Mouse (Mus musculus): ENCODE results near the gene Lmo4.

Gene Lmo4

DNA sequence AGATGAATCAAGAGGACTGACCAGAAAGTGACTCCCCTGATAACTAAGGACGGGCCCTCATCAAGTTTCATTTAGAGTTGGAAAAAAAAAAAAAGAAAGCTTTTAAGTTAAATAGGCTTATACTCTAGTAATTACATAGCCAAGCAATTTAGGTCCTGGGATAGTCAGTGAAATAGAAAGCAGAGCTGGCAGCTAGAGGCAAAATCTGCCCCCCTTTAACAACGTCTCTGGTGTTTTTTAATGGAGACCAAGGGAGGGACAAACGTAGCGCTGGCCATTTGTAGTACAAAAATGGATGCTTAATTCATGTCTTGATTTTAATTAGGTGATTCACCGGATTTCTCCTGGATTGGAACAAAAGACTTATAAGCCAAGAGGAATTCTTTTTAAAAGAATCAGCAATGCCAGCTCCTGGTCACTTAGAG is 1.0 kb downstream of the Lmo4 start:
- DNase-seq (ENCODE audit: low spot score): no peak

DNA sequence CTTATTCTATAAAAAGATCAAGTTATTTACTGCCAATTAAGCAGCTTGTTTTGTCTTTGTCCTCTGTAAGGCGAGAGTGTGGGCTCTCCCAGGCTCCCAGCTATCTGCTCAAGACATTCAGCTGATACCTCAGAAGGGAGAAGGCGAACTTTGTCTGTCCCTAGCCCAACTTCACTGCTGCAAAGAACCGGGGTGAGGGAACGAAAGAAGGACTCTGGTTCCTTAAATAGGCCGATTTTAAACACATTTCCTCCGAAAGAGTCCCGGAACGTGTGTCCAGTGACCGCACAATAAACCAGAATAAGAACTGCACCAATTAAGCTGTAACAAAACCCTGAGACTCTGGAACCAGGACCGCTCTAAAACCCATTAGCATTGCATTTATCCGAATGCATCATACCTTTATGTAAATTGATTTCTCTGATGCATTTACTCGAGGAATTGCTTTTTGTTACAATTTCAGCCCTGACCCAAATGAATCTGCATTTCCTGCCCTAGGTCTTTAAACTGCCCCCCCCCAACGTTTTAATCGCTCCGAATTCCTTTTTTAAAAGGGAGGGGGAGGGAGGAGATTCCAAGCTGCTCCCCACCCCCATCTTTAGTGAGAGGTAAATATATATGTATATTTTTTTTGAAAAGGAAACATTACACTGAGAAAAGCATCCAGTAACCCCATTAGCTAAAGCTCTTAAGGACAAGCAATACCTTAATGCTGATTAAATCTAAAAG is 1.6 kb downstream of the Lmo4 start:
- no peak for DNase-seq (ENCODE audit: low spot score)

DNA sequence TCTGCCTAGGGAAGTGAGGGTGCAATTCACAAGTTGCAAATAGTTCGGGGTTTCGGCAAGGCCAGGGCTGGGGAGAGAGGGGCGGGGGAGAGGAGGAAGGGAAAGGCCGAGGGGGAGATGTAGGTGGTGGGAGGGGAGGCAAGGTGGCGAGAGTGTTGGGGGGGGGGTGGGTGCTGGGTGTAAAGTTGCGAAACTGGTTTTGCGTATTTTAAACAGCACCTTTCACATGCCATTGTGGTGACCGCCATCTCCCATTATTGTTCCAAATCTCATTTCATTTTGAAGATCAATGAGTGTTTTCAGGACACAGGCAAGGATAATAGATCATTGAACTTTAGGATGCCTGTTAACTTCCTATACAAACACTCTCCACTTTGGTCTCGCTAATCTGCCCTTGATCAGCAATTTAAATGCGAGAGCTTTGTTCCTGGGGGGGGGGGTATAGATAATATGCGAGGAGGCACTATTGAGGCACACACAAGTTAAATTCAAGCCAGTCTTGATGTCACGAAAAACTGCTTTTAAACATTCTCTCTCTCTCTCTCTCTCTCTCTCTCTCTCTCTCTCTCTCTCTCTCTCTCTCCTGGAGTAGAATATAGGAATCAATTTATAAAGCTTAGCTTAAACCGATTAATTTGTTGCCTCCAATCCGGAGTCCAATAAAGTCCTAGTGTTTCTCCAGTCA is 2.3 kb downstream of the Lmo4 start:
- DNase-seq (ENCODE audit: low spot score): no peak

DNA sequence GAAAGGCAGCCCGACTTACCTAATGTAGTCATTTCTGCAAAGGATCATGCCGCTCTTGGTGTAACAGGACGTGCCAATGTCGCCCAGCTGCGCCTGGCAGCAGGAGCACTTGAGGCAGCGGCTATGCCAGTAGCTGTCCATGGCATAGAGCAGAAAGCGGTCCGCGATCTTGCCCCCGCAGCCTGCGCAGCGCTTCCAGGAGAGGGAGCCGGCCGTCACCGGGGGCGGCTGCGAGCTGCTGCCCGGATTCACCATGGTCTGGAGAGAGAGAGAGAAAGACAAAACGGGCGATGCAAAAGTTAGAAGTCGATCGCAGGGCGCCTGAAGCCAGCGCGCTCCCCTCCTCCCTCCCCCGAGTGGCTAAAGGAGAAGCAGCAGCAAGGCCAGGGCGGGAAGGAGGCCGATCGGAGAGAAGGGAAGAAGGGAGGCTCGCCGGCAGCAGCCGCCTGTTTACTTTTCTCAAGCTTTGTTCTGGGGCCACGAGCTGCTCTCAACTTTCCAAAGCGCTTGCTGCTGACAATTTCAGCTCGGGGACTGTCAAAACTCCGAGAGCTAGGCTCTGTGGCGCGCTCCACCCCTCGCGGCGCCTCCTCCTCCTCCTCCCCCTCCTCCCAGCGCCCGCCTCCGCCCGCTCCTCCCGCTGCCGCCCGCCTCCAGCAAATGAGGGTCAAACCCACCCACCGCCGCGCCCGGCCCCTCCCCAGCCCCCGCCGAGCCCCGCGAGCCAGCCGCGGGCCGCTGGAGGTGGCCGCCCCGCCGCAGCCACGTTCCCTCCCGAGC is 3.0 kb downstream of the Lmo4 start:
- peak; percentile 59 for DNase-seq (ENCODE audit: low spot score)

GRCm38 (mm10) chr3:144185327-144186152 is 19.5 kb downstream of the Lmo4 start:
- DNase-seq (ENCODE audit: low spot score): no peak

- no peak for DNase-seq (ENCODE audit: low spot score)
These were observed 20.1 kb downstream of the Lmo4 start for GRCm38 (mm10) chr3:144184918-144185317.

GRCm38 (mm10) chr3:144182229-144182628 is 22.8 kb downstream of the Lmo4 start:
- DNase-seq (ENCODE audit: low spot score): no peak

DNA sequence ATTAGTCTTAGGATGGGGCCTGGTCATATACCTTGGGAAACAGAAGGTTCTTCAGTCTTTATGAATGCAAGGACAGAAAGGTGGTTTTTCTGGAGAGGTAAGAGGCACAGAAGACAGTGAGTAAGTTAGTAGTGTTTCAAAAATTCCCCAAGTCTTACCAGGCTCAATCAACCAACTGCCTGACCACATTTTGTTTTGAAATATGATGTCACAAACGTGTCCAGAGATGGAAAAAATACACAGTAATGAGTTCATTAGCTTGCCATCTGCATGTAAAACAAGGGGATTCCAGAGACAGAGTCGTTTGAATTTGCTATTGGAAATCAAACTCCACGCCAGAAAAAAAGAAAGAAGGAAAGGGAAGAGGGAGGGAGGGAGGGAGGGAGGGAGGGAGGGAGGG is 26.1 kb downstream of the Lmo4 start:
- no peak for DNase-seq (ENCODE audit: low spot score)

- DNase-seq (ENCODE audit: low spot score): no peak
These were observed 31.0 kb downstream of the Lmo4 start for GRCm38 (mm10) chr3:144173866-144174588.

DNA sequence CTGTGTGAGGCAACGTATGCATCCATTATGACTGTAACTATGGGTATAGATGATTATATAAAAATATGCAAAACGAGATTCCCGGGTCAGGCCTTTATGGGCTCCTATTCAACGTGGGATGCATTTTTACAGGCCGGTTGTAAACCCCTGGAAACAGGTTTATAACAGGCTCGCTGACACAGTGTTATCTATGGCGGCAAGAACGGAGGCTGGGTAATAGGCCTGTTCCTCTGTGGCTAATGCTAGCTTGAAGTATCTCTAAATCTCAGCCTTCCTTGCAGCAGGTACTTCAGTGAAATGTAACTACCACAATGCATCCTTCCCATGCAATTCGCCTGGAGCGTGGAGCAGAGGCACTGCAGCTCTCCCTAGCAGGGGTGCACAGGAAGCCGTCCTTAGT is 31.9 kb downstream of the Lmo4 start:
- no peak for DNase-seq (ENCODE audit: low spot score)

GRCm38 (mm10) chr3:144171749-144172148 is 33.3 kb downstream of the Lmo4 start:
- no peak for DNase-seq (ENCODE audit: low spot score)

GRCm38 (mm10) chr3:144170539-144170938 is 34.5 kb downstream of the Lmo4 start:
- no peak for DNase-seq (ENCODE audit: low spot score)

GRCm38 (mm10) chr3:144166439-144167155 is 38.4 kb downstream of the Lmo4 start:
- DNase-seq (ENCODE audit: low spot score): no peak

GRCm38 (mm10) chr3:144165439-144165838 is 39.6 kb downstream of the Lmo4 start:
- DNase-seq (ENCODE audit: low spot score): no peak

GRCm38 (mm10) chr3:144164665-144165385 is 40.2 kb downstream of the Lmo4 start:
- DNase-seq (ENCODE audit: low spot score): no peak

DNA sequence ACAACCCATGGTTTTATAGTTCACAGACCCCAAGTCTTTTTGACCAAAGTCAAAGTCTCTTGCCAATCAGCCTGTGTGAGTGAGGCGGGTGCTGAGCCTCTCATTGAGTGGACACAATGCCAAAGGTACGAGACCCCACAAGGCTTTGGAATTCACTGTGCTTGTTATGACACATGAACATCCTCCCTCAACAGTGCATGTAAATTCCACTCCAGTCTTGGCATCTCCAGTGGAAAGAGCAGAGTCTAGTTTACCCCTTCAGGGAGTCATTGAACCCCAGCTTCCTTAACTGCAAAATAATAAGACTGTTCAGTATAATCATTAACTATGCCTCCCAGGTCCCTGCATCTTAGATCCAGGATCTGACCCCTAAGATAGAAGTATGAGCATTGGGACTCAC is 41.3 kb downstream of the Lmo4 start:
- no peak for DNase-seq (ENCODE audit: low spot score)

GRCm38 (mm10) chr3:144162156-144162555 is 42.9 kb downstream of the Lmo4 start:
- DNase-seq (ENCODE audit: low spot score): no peak

- DNase-seq (ENCODE audit: low spot score): no peak
These were observed 43.8 kb downstream of the Lmo4 start for GRCm38 (mm10) chr3:144161261-144161660.

- peak; percentile 14 for DNase-seq (ENCODE audit: low spot score)
These were observed 49.3 kb downstream of the Lmo4 start for GRCm38 (mm10) chr3:144155746-144156145.

- DNase-seq (ENCODE audit: low spot score): no peak
These were observed 51.6 kb downstream of the Lmo4 start for GRCm38 (mm10) chr3:144153395-144153794.
